Mouse (Mus musculus) midbrain, postnatal 0 days (tissue): Measurements from ENCODE around the gene Nxpe4. TPM values are rescaled to one million over a fixed set of nuclear protein-coding genes. Genes with fewer than 3 reads are reported as not detected.
A peak's percentile ranks its signal among the peaks of the same experiment; 100 is the strongest.

ENCODE experiments used
- ATAC-seq: fragments of 200-750 bp; cut with Nextera tagmentation; 2 replicates; pipeline ENCODE4 v1.8.0; 2017; ENCODE audit warnings: moderate number of reproducible peaks, mild to moderate bottlenecking, moderate TSS enrichment, moderate library complexity; ENCODE audit not compliant: low FRiP score
- DNase-seq: peaks from one replicate; pipeline ENCODE4 v3.0.0-alpha.2; 2015; ENCODE audit warnings: low spot score
- H3K27ac ChIP-seq: fragments of 300-500 bp; sonication (generic); 2 replicates; pipeline ENCODE4 v1.5.1; 2014; ENCODE audit warnings: low read depth, mild to moderate bottlenecking, low read length, mixed read lengths
- H3K27me3 ChIP-seq: fragments of 300-500 bp; sonication (generic); 2 replicates; pipeline ENCODE4 v1.6.1; 2014; ENCODE audit warnings: low read length, control low read depth, mixed read lengths; ENCODE audit not compliant: insufficient read depth
- H3K36me3 ChIP-seq: fragments of 300-500 bp; sonication (generic); 2 replicates; pipeline ENCODE4 v1.6.1; 2014; ENCODE audit warnings: low read length, control low read depth, mixed read lengths; ENCODE audit not compliant: insufficient read depth
- H3K4me1 ChIP-seq: fragments of 300-500 bp; sonication (generic); 2 replicates; pipeline ENCODE4 v1.6.1; 2014; ENCODE audit warnings: mild to moderate bottlenecking, control low read depth, antibody characterized with exemption, low read length, mixed read lengths; ENCODE audit not compliant: insufficient read depth
- H3K4me2 ChIP-seq: fragments of 300-500 bp; sonication (generic); 2 replicates; pipeline ENCODE4 v1.6.1; 2014; ENCODE audit warnings: low read depth, mild to moderate bottlenecking, low read length, mixed read lengths; ENCODE audit not compliant: poor library complexity, severe bottlenecking
- H3K4me3 ChIP-seq: fragments of 300-500 bp; sonication (generic); 2 replicates; pipeline ENCODE4 v1.5.1; 2014; ENCODE audit warnings: low read depth, mild to moderate bottlenecking, low read length, moderate library complexity
- H3K9ac ChIP-seq: fragments of 300-500 bp; sonication (generic); replicated peaks from 2 replicates; pipeline ENCODE4 v1.6.1; 2014; ENCODE audit warnings: mild to moderate bottlenecking, low read length, moderate library complexity, mixed read lengths; ENCODE audit not compliant: poor library complexity, severe bottlenecking
- H3K9me3 ChIP-seq: fragments of 300-500 bp; sonication (generic); 2 replicates; pipeline ENCODE4 v1.6.1; 2016; ENCODE audit warnings: low read length, control low read depth
- CTCF ChIP-seq: IDR thresholded peaks from 2 replicates; pipeline ENCODE4 v1.5.1; 2016; ENCODE audit warnings: antibody characterized with exemption, mild to moderate bottlenecking
- WGBS: fragments of 180-500 bp; shearing (Covaris S2); extraction: QIAGEN DNeasy Blood & Tissue Kit; methylation state at CpG from one replicate; pipeline ENCODE4 v1.1.7; 2014; 5-methylcytosine and 5-hydroxymethylcytosine counted together
- polyA plus RNA-seq: library from polyadenylated mRNA; unstranded; fragments of >200 nt; fragmentation: Nextera tagmentation; extraction: Ambion mirVana; gene quantifications from 2 replicates; pipeline ENCODE4 v1.2.1, GENCODE M21; 2015
- total RNA-seq: library from RNA; depleted of rRNA; stranded (reverse); fragments of >200 nt; gene quantifications from 2 replicates; pipeline ENCODE4 v1.2.3, GENCODE M21; 2014

Gene Nxpe4
- total and polyA plus RNA-seq, 2 experiments from 2014 or later: 7.7 to 13.5 TPM

DNA sequence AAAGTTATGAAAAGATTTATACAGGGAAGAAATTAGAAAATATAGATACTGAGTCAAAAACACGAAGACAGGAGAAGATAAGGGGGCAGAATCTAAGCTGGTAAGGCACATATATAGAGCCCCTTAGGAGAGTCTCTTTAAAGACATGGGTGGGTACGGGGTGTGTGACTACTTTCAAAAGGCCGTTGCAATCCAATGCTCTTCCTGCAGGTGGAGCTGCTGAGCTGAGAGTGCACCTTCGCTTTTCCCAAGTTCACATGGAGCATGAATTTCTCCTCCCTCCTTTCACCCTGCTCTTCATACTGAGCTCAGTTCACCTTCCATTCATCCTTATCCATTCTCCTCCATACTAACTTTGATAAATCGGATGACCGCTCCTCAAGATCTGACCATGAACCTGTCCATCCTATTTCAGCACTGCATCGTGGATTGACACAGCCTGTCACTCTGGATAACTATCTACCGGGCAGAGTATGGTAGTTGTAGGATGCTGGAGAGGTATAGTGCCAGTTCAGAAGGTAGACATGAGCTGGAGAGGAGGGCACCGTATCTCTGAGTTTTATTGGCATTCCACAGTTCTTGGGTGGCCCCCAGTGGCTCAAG lies 76.4 kb downstream of the Nxpe4 start:
- peak; percentile 33 for TF ChIP-seq CTCF
- no peak for ATAC-seq
- Histone ChIP-seq H3K4me1 (no peaks in the 10 kb centered on the region), H3K4me2 (no peak overlapping the region), H3K4me3 (no peak overlapping the region), H3K27me3 (no peaks in the 10 kb centered on the region; the same call in 1 of the 2 replicates), H3K9me3 (no peaks in the 10 kb centered on the region), H3K27ac (no peak overlapping the region), H3K9ac (no peak overlapping the region), H3K36me3 (no peaks in the 10 kb centered on the region)
- WGBS: 87% methylated on average over 9 of the region's 9 CpGs
- no peak for DNase-seq

DNA sequence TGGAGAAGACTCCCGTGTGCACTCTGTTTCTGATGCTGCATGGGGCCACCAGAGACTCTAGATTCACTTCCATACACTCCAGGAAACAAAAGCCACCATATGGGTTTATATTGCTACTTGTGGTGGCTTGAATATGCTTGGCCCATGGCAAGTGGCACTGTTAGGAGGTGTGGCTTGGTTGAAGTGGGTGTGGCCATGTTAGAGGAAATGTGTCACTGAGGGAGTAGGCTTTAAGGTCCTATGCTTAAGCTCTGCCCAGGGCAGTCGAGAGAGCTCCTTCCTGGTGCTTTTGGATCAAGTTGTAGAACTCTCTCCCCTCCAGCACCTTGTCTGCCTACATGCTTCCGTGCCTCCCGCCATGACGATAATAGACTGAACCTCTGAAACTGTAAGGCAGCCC lies 77.6 kb downstream of the Nxpe4 start:
- 91% methylated on average over 5 of the region's 5 CpGs for WGBS
- ATAC-seq (no peak), DNase-seq (no peak)
- Histone ChIP-seq H3K27ac (no peak overlapping the region), H3K4me1 (no peaks in the 10 kb centered on the region), H3K27me3 (no peaks in the 10 kb centered on the region; the same call in 1 of the 2 replicates), H3K4me3 (no peak overlapping the region), H3K9ac (no peak overlapping the region), H3K9me3 (no peaks in the 10 kb centered on the region), H3K36me3 (no peaks in the 10 kb centered on the region), H3K4me2 (no peak overlapping the region)
- no peak for TF ChIP-seq CTCF

DNA sequence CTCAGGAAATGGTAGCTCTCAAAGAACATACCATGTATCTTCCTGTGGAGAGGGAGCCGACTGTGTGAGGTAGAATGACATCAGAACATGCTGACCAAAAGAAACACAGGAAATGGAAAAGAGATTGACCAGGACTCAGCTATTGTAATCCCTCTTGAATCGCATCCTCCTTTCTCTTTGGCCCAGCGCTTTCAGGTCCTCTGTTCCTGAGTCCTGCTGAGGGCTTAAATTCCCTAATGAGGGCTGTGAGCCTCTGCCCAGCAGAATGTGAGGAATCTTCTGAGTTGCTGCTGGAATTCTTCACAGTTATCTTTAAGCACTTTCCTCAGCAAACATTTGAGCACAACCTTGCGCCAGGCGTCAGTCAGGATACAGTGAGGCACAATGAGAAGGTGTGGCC lies 78.6 kb downstream of the Nxpe4 start:
- Histone ChIP-seq H3K4me2 (no peak overlapping the region), H3K27ac (no peak overlapping the region), H3K4me3 (no peak overlapping the region), H3K9ac (no peak overlapping the region), H3K4me1 (no peaks in the 10 kb centered on the region), H3K27me3 (no peaks in the 10 kb centered on the region; the same call in 1 of the 2 replicates), H3K36me3 (no peaks in the 10 kb centered on the region), H3K9me3 (no peaks in the 10 kb centered on the region)
- no peak for ATAC-seq
- 44% methylated on average over 5 of the region's 5 CpGs for WGBS
- no peak for DNase-seq
- TF ChIP-seq CTCF: no peak

DNA sequence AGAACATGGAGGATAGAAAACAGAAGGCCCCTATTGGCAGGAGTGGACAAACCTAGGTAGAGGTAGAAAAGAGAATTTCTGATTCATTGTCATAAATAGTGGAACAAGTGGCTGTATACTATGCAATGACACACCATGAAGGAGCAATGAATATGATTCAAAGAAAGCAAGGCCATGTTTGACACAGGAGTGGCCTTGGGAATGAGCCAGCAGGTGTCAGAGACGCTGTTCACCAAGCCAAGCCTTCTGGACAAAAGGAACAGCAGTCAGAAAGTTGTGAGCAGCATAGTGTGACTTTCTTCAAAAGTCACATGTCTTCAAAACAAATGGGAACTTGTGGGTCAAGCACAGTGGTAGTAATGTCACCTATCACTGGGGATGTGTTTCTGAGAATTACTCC lies 80.0 kb downstream of the Nxpe4 start:
- no peak for ATAC-seq
- no peak overlapping the region for H3K9ac ChIP-seq
- no peak for DNase-seq
- no peak for TF ChIP-seq CTCF
- H3K36me3 ChIP-seq: no peaks in the 10 kb centered on the region
- H3K4me3 ChIP-seq: no peak overlapping the region
- H3K9me3 ChIP-seq: no peaks in the 10 kb centered on the region
- H3K4me2 ChIP-seq: no peak overlapping the region
- no peak overlapping the region for H3K27ac ChIP-seq
- 84% methylated on average over 1 of the region's 1 CpGs for WGBS
- no peaks in the 10 kb centered on the region; the same call in 1 of the 2 replicates for H3K27me3 ChIP-seq
- H3K4me1 ChIP-seq: no peaks in the 10 kb centered on the region

DNA sequence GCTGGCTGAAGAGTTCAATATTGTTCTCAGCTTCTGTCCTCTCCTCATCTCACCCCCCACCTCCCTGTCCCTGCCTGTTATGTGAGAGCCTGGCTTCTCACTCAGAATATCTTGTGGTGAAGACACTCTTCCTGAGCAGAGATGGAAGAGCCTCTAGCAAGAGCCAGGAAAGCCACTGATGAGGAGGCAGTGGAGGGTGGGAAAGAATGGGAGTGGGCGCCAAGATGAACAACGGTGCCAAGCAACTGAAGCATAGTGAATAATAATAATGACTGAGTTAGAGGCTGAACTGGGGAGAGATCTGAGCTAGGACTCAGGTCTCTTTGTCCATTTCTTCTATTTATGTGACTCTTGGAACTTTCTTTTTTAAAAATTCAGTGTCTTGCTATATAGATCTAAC lies 80.9 kb downstream of the Nxpe4 start:
- 90% methylated on average over 2 of the region's 2 CpGs for WGBS
- no peak overlapping the region for H3K4me2 ChIP-seq
- TF ChIP-seq CTCF: no peak
- no peak overlapping the region for H3K27ac ChIP-seq
- ATAC-seq (no peak), DNase-seq (no peak)
- H3K9me3 ChIP-seq: no peaks in the 10 kb centered on the region
- no peak overlapping the region for H3K9ac ChIP-seq
- H3K4me1 ChIP-seq: no peaks in the 10 kb centered on the region
- no peak overlapping the region for H3K4me3 ChIP-seq
- no peaks in the 10 kb centered on the region for H3K36me3 ChIP-seq
- no peaks in the 10 kb centered on the region; the same call in 1 of the 2 replicates for H3K27me3 ChIP-seq

DNA sequence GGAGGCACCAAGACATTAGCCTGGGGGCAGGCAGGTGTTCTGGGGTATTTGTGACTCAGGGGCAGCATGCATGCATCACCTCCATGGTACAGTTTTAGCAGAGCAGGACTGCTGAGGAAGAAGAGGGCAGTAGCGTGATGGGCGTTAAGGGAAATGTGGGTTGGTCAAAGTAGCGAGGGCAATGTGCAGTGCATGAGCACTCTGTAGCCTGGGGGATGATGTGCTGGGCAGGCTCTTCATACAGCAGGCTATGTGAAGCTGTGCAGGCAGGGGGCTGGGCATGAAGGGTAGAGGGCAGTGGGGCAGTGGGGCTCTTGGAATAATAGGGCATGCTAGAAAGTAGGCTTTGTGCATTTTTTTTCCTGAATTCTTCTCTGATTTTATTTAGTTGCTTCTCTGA lies 82.4 kb downstream of the Nxpe4 start:
- Histone ChIP-seq H3K27ac (no peak overlapping the region), H3K9ac (no peak overlapping the region), H3K4me2 (no peak overlapping the region), H3K4me1 (no peaks in the 10 kb centered on the region), H3K4me3 (no peak overlapping the region), H3K9me3 (no peaks in the 10 kb centered on the region), H3K27me3 (no peaks in the 10 kb centered on the region), H3K36me3 (no peaks in the 10 kb centered on the region)
- 78% methylated on average over 3 of the region's 3 CpGs for WGBS
- TF ChIP-seq CTCF: no peak
- no peak for ATAC-seq
- DNase-seq: no peak
